Mouse (Mus musculus) right cerebral cortex, postnatal 14 days (tissue): ENCODE results near the gene Gtf2h2.
"Not testable (repeated sequence)": the region's sequence is repeated elsewhere in the genome, so short reads cannot be mapped to it uniquely, and the experiment has no call there.

ENCODE experiments used
- DNase-seq: peaks from one replicate; pipeline ENCODE4 v3.0.0; 2022

Gtf2h2 gene

DNA sequence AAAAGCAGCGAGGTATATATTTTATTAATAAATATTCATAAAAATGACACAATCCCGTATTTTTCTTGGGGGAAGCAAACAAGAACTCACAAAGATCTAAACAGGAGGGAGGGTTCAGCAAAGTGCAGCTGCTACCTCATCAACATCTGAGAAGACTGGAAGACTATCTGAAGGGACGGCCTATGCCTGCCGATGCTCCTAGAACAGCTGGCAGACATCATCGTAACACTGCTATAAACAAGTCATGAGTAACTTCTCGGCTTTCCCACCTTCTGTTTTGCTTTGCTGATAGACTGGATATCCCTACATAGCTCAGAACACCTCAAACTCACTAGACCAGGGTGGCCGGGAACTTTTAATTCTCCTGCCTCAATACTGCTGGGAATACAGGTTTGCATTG is 8.8 kb downstream of the Gtf2h2 start:
- no peak for DNase-seq

DNA sequence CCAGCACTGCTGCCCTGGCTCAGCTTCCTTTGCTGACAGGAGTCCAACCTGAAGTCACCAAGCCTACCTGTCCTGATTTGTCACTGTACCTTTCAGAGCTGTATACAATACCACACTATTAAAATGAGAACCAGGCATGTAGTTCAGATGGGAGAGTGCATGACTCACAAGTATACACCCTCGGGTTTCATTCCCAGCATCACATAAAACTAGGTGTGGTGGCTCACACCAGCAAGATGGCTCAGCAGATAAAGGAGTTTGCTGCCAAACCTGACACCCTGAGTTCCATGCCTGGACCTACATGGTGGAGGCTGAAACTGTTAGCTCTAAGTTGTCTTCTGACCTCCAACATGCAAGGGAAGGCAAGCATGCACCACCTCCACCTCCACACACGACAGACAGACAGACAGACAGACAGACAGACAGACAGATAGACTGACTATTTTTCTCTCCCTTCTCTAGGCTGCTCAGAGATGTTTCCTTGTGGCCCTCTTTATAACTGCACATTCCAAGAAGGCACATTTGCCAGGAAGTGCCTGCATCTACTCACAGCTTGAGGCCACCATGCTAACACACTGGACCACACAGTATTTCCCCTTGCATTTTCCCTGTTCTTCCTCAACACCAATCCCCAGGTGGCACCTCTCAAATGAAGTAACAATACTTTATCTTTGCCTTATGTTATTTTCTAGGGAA is 28.7 kb downstream of the Gtf2h2 start:
- no peak for DNase-seq

DNA sequence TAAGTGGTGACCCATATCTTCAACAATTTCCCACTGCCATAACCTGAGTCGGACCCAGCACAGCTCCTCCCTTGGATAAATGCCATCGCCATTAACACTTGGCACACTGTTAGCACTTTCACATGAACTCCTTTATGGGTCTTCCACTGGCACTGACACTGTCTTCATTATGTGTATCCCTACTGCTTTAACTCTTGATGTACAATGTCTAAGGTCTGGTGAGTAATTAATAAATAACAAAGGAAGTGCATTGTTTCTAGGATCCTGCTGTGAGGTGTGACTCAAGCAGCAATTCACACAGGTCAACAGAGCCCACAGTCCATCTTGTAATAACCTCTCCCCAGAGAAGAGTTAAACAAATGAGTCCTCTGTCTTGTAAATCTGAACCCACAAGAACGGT is 31.0 kb downstream of the Gtf2h2 start:
- no peak for DNase-seq

DNA sequence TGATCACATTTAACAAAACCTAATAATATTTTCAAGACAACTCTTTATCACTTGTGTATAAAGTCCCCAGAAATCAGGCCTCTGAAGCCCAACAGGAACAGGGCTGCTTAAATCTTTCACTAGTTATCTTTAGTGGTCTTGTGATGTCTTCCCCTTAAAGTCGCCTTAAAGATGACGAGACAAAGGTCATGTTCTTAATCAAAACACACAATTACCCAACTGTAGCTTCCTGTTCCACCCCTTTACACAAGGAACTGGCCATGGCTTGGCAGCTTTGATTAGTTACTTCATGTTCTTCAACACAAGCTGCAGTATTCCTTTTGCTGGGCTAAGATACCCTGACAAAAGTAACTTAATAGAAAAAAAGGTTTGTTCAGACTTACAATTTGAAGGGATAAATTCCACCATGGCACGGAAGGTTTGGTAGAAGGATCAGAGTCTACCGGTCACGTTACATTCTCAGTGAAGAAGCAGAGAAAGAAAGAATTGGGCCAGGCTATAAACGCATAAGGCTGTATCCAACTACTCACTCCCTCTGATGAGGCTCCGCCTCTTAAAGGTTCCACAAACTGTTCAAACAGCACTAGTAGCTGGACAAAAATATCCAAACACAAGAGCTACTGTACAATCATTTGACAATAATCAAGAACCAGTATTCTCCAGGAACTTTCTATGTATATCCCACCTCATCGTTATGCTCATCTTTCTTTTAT is 39.8 kb downstream of the Gtf2h2 start, which contains the start of gene Naip1:
Gene Naip1, minus strand, starts transcription at position 455 of the 713 bp plus-strand sequence.
- DNase-seq: not testable (repeated sequence)

DNA sequence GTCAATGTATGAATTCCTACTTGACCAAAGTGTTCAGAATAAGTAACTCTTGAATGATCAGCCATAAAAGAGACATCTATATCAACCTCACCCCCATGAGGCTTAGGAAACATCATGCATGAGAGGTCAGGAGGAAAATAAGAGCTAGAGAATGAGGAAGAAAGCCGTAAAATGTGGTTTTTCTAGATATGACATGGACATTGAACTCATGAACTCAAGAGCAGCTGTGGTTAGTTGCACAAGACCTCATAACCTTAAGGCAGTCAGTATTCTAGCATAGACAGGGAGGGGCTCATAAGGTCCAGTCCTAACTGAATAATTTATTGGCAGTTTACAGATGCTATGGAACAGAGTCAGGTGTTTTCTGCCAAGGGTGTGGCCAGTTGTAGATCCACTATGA is 42.9 kb downstream of the Gtf2h2 start:
- no peak for DNase-seq

DNA sequence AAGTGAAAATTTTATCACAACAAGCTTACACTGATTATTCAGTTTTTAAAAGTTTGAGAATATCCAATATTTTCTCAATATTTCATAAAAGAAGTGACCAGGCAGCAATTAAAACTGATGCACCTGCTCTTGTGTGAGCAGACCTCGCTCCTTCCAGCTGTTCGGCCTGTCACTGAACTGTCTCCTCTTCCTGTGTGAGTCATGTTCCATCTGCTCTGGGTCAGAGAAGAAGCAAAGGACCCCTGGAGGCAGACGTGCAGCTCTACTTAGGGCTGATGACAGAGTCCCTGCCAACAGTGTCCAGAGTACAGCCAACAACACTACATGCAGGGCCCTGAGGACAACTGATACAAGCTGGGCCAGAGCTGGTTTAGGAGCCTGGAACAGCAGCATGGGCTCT is 52.3 kb downstream of the Gtf2h2 start:
- DNase-seq: no peak

DNA sequence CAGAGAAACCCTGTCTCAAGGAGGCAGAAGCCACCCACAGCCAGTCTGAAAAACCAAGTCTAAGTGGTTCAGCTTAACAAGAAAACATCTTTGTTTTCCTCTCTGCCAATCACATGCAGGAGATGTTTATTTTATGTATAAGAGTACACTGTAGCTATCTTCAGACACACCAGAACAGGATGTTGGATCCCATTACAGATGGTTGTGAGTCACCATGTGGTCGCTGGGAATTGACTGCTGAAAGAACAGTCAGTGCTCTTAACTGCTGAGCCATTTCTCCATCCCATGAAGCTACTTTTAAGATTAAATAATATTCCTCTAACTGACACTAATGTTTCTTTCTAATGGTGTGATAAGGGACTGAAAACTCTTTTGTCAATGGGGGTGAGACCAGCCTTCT is 53.7 kb downstream of the Gtf2h2 start:
- no peak for DNase-seq

DNA sequence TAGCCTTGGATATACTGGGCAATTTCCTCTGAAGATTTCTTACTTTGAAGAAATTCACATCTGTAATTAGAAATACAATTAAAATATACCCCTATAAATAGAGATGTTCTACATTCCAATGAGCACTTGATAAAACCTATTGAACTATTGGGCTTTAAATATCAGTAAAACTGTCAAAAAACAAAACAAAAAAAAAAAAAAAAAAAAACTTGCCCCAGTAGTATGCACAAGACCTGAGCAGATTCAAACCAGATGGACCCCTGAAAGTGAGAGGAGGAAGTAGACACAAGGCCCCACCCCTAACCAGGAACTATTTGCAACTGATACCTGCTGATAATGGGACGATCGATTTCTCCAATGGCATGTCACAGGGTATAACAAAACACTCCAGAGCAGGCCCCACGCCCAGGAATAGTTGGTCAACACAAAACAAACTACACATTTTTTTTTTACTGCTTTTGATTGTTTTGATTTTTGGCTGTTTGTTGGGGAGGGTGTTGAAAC is 55.0 kb downstream of the Gtf2h2 start:
- no peak for DNase-seq

DNA sequence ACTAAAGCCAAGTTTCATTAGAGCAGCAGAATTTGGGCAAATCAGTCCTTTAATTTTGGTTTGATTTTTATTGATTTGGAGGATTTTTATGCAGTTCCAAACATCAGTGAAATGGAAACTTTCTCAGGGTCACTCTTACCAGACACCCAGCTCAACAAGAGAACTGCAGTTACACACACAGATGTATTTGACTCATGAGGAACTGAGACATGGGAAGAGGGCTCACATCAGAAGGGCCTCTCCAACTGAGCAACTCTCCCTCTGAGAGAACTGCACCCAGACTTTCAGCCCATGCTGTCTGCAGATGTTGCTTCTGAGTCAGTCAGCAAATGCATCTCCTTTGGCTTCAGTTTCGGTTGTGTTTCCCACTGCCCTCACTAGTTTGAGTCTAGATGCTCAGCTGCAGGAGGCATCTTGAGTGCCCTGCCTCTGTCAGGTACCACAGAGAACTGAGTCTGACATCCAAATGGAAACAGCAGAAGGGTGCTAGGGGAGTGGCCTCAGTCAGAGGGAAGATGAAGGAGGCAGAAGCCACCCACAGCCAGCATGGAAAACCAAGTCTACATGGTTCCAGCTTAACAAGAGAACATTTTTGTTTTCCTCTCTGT is 55.7 kb downstream of the Gtf2h2 start:
- DNase-seq: not testable (repeated sequence)

DNA sequence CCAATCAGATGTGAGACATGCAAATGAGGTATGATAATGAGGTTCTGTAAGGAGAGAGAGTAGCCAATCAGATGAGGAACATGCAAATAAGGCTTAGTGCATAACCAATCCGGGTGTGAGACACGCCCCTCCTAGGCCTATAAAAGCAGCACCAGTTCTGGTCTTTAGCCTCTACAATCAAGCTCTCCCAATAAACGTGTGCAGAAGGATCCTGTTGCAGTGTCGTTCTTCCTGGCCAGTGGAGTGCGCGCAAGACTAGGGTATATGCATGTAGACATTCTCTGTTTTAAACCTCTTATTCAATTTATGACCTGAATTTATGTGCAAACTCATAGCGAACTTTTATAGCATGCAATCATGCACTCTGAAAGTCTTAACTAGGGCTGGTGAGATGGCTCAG is 72.4 kb downstream of the Gtf2h2 start:
- DNase-seq: not testable (repeated sequence)

DNA sequence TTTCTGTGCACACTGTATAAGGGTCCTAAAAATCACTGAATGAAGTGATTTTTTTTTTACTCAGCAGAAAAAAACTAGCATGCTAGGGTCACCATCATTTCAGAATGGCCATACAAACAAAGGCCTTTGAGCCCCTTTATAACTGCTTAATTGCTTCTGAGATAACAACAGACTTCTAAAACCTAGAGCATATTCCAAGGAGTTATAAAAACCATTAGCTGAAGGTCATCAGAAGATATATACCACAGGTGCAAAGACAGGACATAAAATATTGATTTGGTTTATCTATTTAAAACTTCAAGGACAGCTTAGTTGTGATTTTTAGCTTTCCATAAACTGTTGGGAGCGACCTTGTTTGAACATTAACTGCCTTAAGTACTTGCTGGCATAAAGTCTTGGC is 78.0 kb downstream of the Gtf2h2 start:
- no peak for DNase-seq
